Mouse (Mus musculus): ENCODE results near the gene Pabpc4. TPM values are rescaled to one million over a fixed set of nuclear protein-coding genes. Genes with fewer than 3 reads are reported as not detected.
A peak's percentile ranks its signal among the peaks of the same experiment; 100 is the strongest.
"Not testable (repeated sequence)": the region's sequence is repeated elsewhere in the genome, so short reads cannot be mapped to it uniquely, and the experiment has no call there.

Pabpc4 gene
- total RNA-seq, 2 experiments from 2014 or later = 44.4 to 45.0 TPM

GRCm38 (mm10) chr4:123248971-123249567, 13.1 kb upstream of the Pabpc4 start:
- peak; percentile 77 to 79 for DNase-seq

- DNase-seq = no peak
Measured at GRCm38 (mm10) chr4:123252214-123252613, 9.9 kb upstream of the Pabpc4 start.

GRCm38 (mm10) chr4:123254617-123255016, 7.5 kb upstream of the Pabpc4 start:
- DNase-seq = no peak

GRCm38 (mm10) chr4:123260071-123260746, 1.9 kb upstream of the Pabpc4 start:
- DNase-seq = no peak

- no peak for DNase-seq
Measured at GRCm38 (mm10) chr4:123271063-123271462, 8.9 kb downstream of the Pabpc4 start.

GRCm38 (mm10) chr4:123280117-123280516, 18.0 kb downstream of the Pabpc4 start:
- no peak for DNase-seq

- DNase-seq = peak; percentile 79 to 80
Measured at GRCm38 (mm10) chr4:123282500-123282899, 20.3 kb downstream of the Pabpc4 start.

- not testable (repeated sequence) for DNase-seq
Measured at GRCm38 (mm10) chr4:123282915-123283674, 20.9 kb downstream of the Pabpc4 start.

- DNase-seq = not testable (repeated sequence)
Measured at GRCm38 (mm10) chr4:123283675-123284064, 21.5 kb downstream of the Pabpc4 start.

GRCm38 (mm10) chr4:123284731-123285624, 22.8 kb downstream of the Pabpc4 start:
- DNase-seq = no peak

- DNase-seq = no peak
Measured at GRCm38 (mm10) chr4:123286790-123287189, 24.6 kb downstream of the Pabpc4 start.

- DNase-seq = no peak
Measured at GRCm38 (mm10) chr4:123289038-123289437, 26.9 kb downstream of the Pabpc4 start.

GRCm38 (mm10) chr4:123292390-123292789, 30.2 kb downstream of the Pabpc4 start:
- no peak for DNase-seq

- DNase-seq = no peak
Measured at GRCm38 (mm10) chr4:123292989-123293388, 30.8 kb downstream of the Pabpc4 start.

GRCm38 (mm10) chr4:123293661-123294443, 31.7 kb downstream of the Pabpc4 start:
- DNase-seq = no peak

- not testable (repeated sequence) for DNase-seq
Measured at GRCm38 (mm10) chr4:123295026-123295425, 32.9 kb downstream of the Pabpc4 start.

GRCm38 (mm10) chr4:123295516-123296147, 33.5 kb downstream of the Pabpc4 start:
- no peak for DNase-seq

- no peak for DNase-seq
Measured at GRCm38 (mm10) chr4:123296148-123296534, 34.0 kb downstream of the Pabpc4 start.

GRCm38 (mm10) chr4:123297195-123297960, 35.2 kb downstream of the Pabpc4 start:
- no peak for DNase-seq

GRCm38 (mm10) chr4:123298226-123298625, 36.1 kb downstream of the Pabpc4 start:
- no peak for DNase-seq
